Mouse (Mus musculus): ENCODE measurements around the gene Cmya5. TPM values are rescaled to one million over a fixed set of nuclear protein-coding genes. Genes with fewer than 3 reads are reported as not detected.
"Not testable (repeated sequence)": the region's sequence is repeated elsewhere in the genome, so short reads cannot be mapped to it uniquely, and the experiment has no call there.

The Cmya5 gene
- total RNA-seq (2021), result under 1 TPM; 0.81 to 0.88 TPM

- intact Hi-C loops (cut with DNase I), result loop anchor here (10.0 kb wide), 1 partner anchor 390 kb away; no protein-coding TSS in a partner anchor
- DNase-seq, result peak; percentile 95
These were observed at the start of gene Cmya5 for GRCm38 (mm10) chr13:93144336-93145167. Gene Cmya5 (minus strand): TSS chr13:93144724.

- DNase-seq, result no peak
- intact Hi-C loops (cut with DNase I), result loop anchor here (10.0 kb wide), 1 partner anchor 112 kb away; no protein-coding TSS in a partner anchor
These were observed 48.1 kb upstream of the Cmya5 start for GRCm38 (mm10) chr13:93192646-93193026.

GRCm38 (mm10) chr13:93191831-93192645, 47.5 kb upstream of the Cmya5 start, which contains the start of gene Tent2:
Gene Tent2 (minus strand): TSS chr13:93192385.
- intact Hi-C loops (cut with DNase I), result loop anchor here (10.0 kb wide), 1 partner anchor 113 kb away; no protein-coding TSS in a partner anchor
- DNase-seq, result peak; percentile 93

GRCm38 (mm10) chr13:93189416-93189815, 44.9 kb upstream of the Cmya5 start:
- DNase-seq, result no peak
- intact Hi-C loops (cut with DNase I), result no loop called here

GRCm38 (mm10) chr13:93188738-93189137, 44.2 kb upstream of the Cmya5 start:
- intact Hi-C loops (cut with DNase I), result no loop called here
- no peak for DNase-seq

- DNase-seq; intact Hi-C loops (cut with DNase I): not testable (repeated sequence)
These were observed 43.3 kb upstream of the Cmya5 start for GRCm38 (mm10) chr13:93187792-93188191.

- no peak for DNase-seq
- intact Hi-C loops (cut with DNase I), result no loop called here
These were observed 35.8 kb upstream of the Cmya5 start for GRCm38 (mm10) chr13:93180351-93180750.

GRCm38 (mm10) chr13:93179522-93179921, 35.0 kb upstream of the Cmya5 start:
- DNase-seq, result no peak
- intact Hi-C loops (cut with DNase I), result no loop called here

GRCm38 (mm10) chr13:93177571-93177970, 33.0 kb upstream of the Cmya5 start:
- no peak for DNase-seq
- intact Hi-C loops (cut with DNase I), result no loop called here

GRCm38 (mm10) chr13:93163303-93163702, 18.8 kb upstream of the Cmya5 start:
- intact Hi-C loops (cut with DNase I), result no loop called here
- DNase-seq, result no peak

- DNase-seq, result no peak
- intact Hi-C loops (cut with DNase I), result no loop called here
These were observed 17.9 kb upstream of the Cmya5 start for GRCm38 (mm10) chr13:93162456-93162855.

GRCm38 (mm10) chr13:93158261-93158660, 13.7 kb upstream of the Cmya5 start:
- no peak for DNase-seq
- intact Hi-C loops (cut with DNase I), result no loop called here

GRCm38 (mm10) chr13:93153280-93153679, 8.8 kb upstream of the Cmya5 start:
- intact Hi-C loops (cut with DNase I), result no loop called here
- no peak for DNase-seq

- no peak for DNase-seq
- intact Hi-C loops (cut with DNase I), result loop anchor here (10.0 kb wide), 1 partner anchor 389 kb away; no protein-coding TSS in a partner anchor
These were observed 673 bp downstream of the Cmya5 start for GRCm38 (mm10) chr13:93143819-93144283.

GRCm38 (mm10) chr13:93141184-93141583, 3.3 kb downstream of the Cmya5 start:
- intact Hi-C loops (cut with DNase I), result loop anchor here (10.0 kb wide), 1 partner anchor 386 kb away; no protein-coding TSS in a partner anchor
- no peak for DNase-seq

- intact Hi-C loops (cut with DNase I), result no loop called here
- no peak for DNase-seq
These were observed 6.5 kb downstream of the Cmya5 start for GRCm38 (mm10) chr13:93138059-93138458.

GRCm38 (mm10) chr13:93137098-93137497, 7.4 kb downstream of the Cmya5 start:
- intact Hi-C loops (cut with DNase I), result no loop called here
- no peak for DNase-seq

GRCm38 (mm10) chr13:93136251-93136650, 8.3 kb downstream of the Cmya5 start:
- intact Hi-C loops (cut with DNase I), result no loop called here
- DNase-seq, result no peak

GRCm38 (mm10) chr13:93135501-93135900, 9.0 kb downstream of the Cmya5 start:
- DNase-seq, result no peak
- intact Hi-C loops (cut with DNase I), result no loop called here

- no peak for DNase-seq
- intact Hi-C loops (cut with DNase I), result no loop called here
These were observed 13.8 kb downstream of the Cmya5 start for GRCm38 (mm10) chr13:93130674-93131073.

- intact Hi-C loops (cut with DNase I), result no loop called here
- DNase-seq, result no peak
These were observed 15.6 kb downstream of the Cmya5 start for GRCm38 (mm10) chr13:93128961-93129360.

All from left cerebral cortex, postnatal 4 days (tissue).